Mouse (Mus musculus) embryonic facial prominence, embryonic 13.5 days (tissue): ENCODE data around the gene Lrcol1. TPM values are rescaled to one million over a fixed set of nuclear protein-coding genes. Genes with fewer than 3 reads are reported as not detected.

ENCODE experiments used
- ATAC-seq: fragments of 200-750 bp; cut with Nextera tagmentation; 2 replicates; pipeline ENCODE4 v1.8.0; 2017; ENCODE audit warnings: low read depth; ENCODE audit not compliant: insufficient number of reproducible peaks, insufficient read depth, low FRiP score, low TSS enrichment
- H3K27ac ChIP-seq: fragments of 300-500 bp; sonication (generic); 2 replicates; pipeline ENCODE4 v1.5.1; 2015; ENCODE audit warnings: moderate library complexity, mild to moderate bottlenecking, inconsistent platforms
- H3K27me3 ChIP-seq: fragments of 300-500 bp; sonication (generic); 2 replicates; pipeline ENCODE4 v1.6.1; 2015; ENCODE audit warnings: mild to moderate bottlenecking, inconsistent platforms
- H3K36me3 ChIP-seq: fragments of 300-500 bp; sonication (generic); 2 replicates; pipeline ENCODE4 v1.6.1; 2015; ENCODE audit warnings: mild to moderate bottlenecking, inconsistent platforms
- H3K4me1 ChIP-seq: fragments of 300-500 bp; sonication (generic); 2 replicates; pipeline ENCODE4 v1.6.1; 2015; ENCODE audit warnings: inconsistent platforms
- H3K4me2 ChIP-seq: fragments of 300-500 bp; sonication (generic); 2 replicates; pipeline ENCODE4 v1.6.1; 2015; ENCODE audit warnings: moderate library complexity, mild to moderate bottlenecking, inconsistent platforms
- H3K4me3 ChIP-seq: fragments of 300-500 bp; sonication (generic); 2 replicates; pipeline ENCODE4 v1.5.1; 2015; ENCODE audit warnings: mild to moderate bottlenecking, inconsistent platforms
- H3K9ac ChIP-seq: fragments of 300-500 bp; sonication (generic); 2 replicates; pipeline ENCODE4 v1.6.1; 2015; ENCODE audit warnings: mild to moderate bottlenecking, inconsistent platforms
- H3K9me3 ChIP-seq: fragments of 300-500 bp; sonication (generic); 2 replicates; pipeline ENCODE4 v1.6.1; 2016; ENCODE audit warnings: inconsistent platforms
- WGBS: fragments of 180-500 bp; shearing (Covaris S2); methylation state at CpG from one replicate; pipeline ENCODE4 v1.1.7; 2015; ENCODE audit warnings: mixed read lengths; 5-methylcytosine and 5-hydroxymethylcytosine counted together
- polyA plus RNA-seq: library from polyadenylated mRNA; unstranded; fragments of >200 nt; fragmentation: Nextera tagmentation; extraction: Ambion mirVana; gene quantifications from 2 replicates; pipeline ENCODE4 v1.2.1, GENCODE M21; 2015

Gene Lrcol1
- polyA plus RNA-seq, 1 experiment from 2014 or later: not detected

GRCm38 (mm10) chr5:110386371-110387330 lies 42.1 kb downstream of the Lrcol1 start:
- under 1% methylated on average over 90 of the region's 90 CpGs for WGBS
- Histone ChIP-seq H3K27me3 (no peaks in the 10 kb centered on the region), H3K9ac (peak overlapping the region; percentile 82), H3K4me3 (peak overlapping the region; percentile 74), H3K27ac (peak overlapping the region; percentile 48), H3K9me3 (no peaks in the 10 kb centered on the region), H3K4me2 (peak overlapping the region; percentile 71), H3K36me3 (0 out of 2 replicates have a peak, but pooled peaks cover 4% of the 10 kb centered on the region), H3K4me1 (peaks cover 28% of the 10 kb centered on the region)
- ATAC-seq: peak; percentile 83

- H3K4me3 ChIP-seq: peak overlapping the region; percentile 74
- H3K9ac ChIP-seq: peak overlapping the region; percentile 82
- H3K4me1 ChIP-seq: peaks cover 28% of the 10 kb centered on the region
- H3K27ac ChIP-seq: peak overlapping the region; percentile 18
- no peak for ATAC-seq
- H3K9me3 ChIP-seq: no peaks in the 10 kb centered on the region
- 11% methylated on average over 8 of the region's 8 CpGs for WGBS
- no peaks in the 10 kb centered on the region for H3K27me3 ChIP-seq
- H3K36me3 ChIP-seq: no peaks in the 10 kb centered on the region
- peak overlapping the region; percentile 71 for H3K4me2 ChIP-seq
Observed at GRCm38 (mm10) chr5:110387332-110387731, 42.8 kb downstream of the Lrcol1 start.

GRCm38 (mm10) chr5:110390631-110391030 lies 46.1 kb downstream of the Lrcol1 start:
- H3K27me3 ChIP-seq: no peaks in the 10 kb centered on the region
- 0 out of 2 replicates have a peak, but pooled peaks cover 2% of the 10 kb centered on the region for H3K36me3 ChIP-seq
- H3K4me3 ChIP-seq: no peak overlapping the region
- H3K4me1 ChIP-seq: peaks cover 18% of the 10 kb centered on the region
- no peaks in the 10 kb centered on the region for H3K9me3 ChIP-seq
- no peak overlapping the region for H3K27ac ChIP-seq
- H3K9ac ChIP-seq: no peak overlapping the region
- ATAC-seq: no peak
- H3K4me2 ChIP-seq: no peak overlapping the region
- 83% methylated on average over 4 of the region's 4 CpGs for WGBS

- WGBS: 75% methylated on average over 5 of the region's 5 CpGs
- Histone ChIP-seq H3K4me3 (no peak overlapping the region), H3K36me3 (0 out of 2 replicates have a peak, but pooled peaks cover 11% of the 10 kb centered on the region), H3K9ac (no peak overlapping the region; the same call in 1 of the 2 replicates), H3K27ac (no peak overlapping the region), H3K9me3 (no peaks in the 10 kb centered on the region), H3K4me1 (peaks cover 4% of the 10 kb centered on the region), H3K27me3 (no peaks in the 10 kb centered on the region), H3K4me2 (no peak overlapping the region)
- ATAC-seq: no peak
Observed at GRCm38 (mm10) chr5:110392727-110393126, 48.2 kb downstream of the Lrcol1 start.

GRCm38 (mm10) chr5:110395006-110395661 lies 50.6 kb downstream of the Lrcol1 start:
- WGBS: 84% methylated on average over 5 of the region's 5 CpGs
- no peak overlapping the region for H3K9ac ChIP-seq
- ATAC-seq: no peak

GRCm38 (mm10) chr5:110401101-110401500 lies 56.6 kb downstream of the Lrcol1 start:
- Histone ChIP-seq H3K4me3 (no peak overlapping the region), H3K36me3 (0 out of 2 replicates have a peak, but pooled peaks cover 8% of the 10 kb centered on the region), H3K4me1 (no peaks in the 10 kb centered on the region), H3K4me2 (no peak overlapping the region), H3K9me3 (no peaks in the 10 kb centered on the region), H3K27ac (no peak overlapping the region), H3K27me3 (no peaks in the 10 kb centered on the region), H3K9ac (no peak overlapping the region)
- no peak for ATAC-seq
- WGBS: 88% methylated on average over 8 of the region's 8 CpGs

More at GRCm38 (mm10) chr5:110395006-110395661, 50.6 kb downstream of the Lrcol1 start:
- Histone ChIP-seq H3K4me1 (peaks cover 3% of the 10 kb centered on the region; the same call in 1 of the 2 replicates), H3K4me3 (no peak overlapping the region), H3K27me3 (no peaks in the 10 kb centered on the region), H3K4me2 (no peak overlapping the region), H3K36me3 (0 out of 2 replicates have a peak, but pooled peaks cover 11% of the 10 kb centered on the region), H3K9me3 (no peaks in the 10 kb centered on the region), H3K27ac (no peak overlapping the region)

- Histone ChIP-seq H3K36me3 (0 out of 2 replicates have a peak, but pooled peaks cover 4% of the 10 kb centered on the region), H3K4me3 (no peak overlapping the region), H3K9ac (no peak overlapping the region), H3K4me2 (no peak overlapping the region), H3K9me3 (no peaks in the 10 kb centered on the region), H3K4me1 (no peaks in the 10 kb centered on the region), H3K27ac (no peak overlapping the region), H3K27me3 (no peaks in the 10 kb centered on the region)
- ATAC-seq: no peak
- WGBS: 90% methylated on average over 2 of the region's 2 CpGs
Observed at GRCm38 (mm10) chr5:110402557-110402956, 58.0 kb downstream of the Lrcol1 start.

- Histone ChIP-seq H3K27ac (no peak overlapping the region), H3K9me3 (no peaks in the 10 kb centered on the region), H3K4me3 (no peak overlapping the region), H3K9ac (no peak overlapping the region), H3K4me2 (no peak overlapping the region), H3K4me1 (no peaks in the 10 kb centered on the region), H3K27me3 (no peaks in the 10 kb centered on the region), H3K36me3 (0 out of 2 replicates have a peak, but pooled peaks cover 4% of the 10 kb centered on the region)
- 74% methylated on average over 3 of the region's 3 CpGs for WGBS
- no peak for ATAC-seq
Observed at GRCm38 (mm10) chr5:110403931-110404330, 59.4 kb downstream of the Lrcol1 start.

Other genes starting within 250 kb of the Lrcol1 start
- gene Plcxd1, start 244.8 kb upstream of the Lrcol1 start, polyA plus RNA-seq: 1.9 and 2.7 TPM in 2 replicates
- 32.0 and 42.1 TPM in 2 replicates for gene Gtpbp6, start 236.5 kb upstream of the Lrcol1 start, polyA plus RNA-seq
- 6.5 and 6.7 TPM in 2 replicates for gene Zfp605, start 234.6 kb upstream of the Lrcol1 start, polyA plus RNA-seq
- 36.6 and 38.1 TPM in 2 replicates for gene Chfr, start 208.9 kb upstream of the Lrcol1 start, polyA plus RNA-seq
- 25.3 and 25.4 TPM in 2 replicates for gene Golga3, start 168.0 kb upstream of the Lrcol1 start, polyA plus RNA-seq
- gene Ankle2, start 113.7 kb upstream of the Lrcol1 start, polyA plus RNA-seq: 29.4 and 30.0 TPM in 2 replicates
- 65.6 and 67.2 TPM in 2 replicates for gene Pgam5, start 74.8 kb upstream of the Lrcol1 start, polyA plus RNA-seq
- gene Pxmp2, start 58.5 kb upstream of the Lrcol1 start, polyA plus RNA-seq: 8.1 and 11.0 TPM in 2 replicates
- 32.6 and 35.5 TPM in 2 replicates for gene Pole, start 58.4 kb upstream of the Lrcol1 start, polyA plus RNA-seq
- 2.6 and 3.1 TPM in 2 replicates for gene P2rx2, start 1.5 kb upstream of the Lrcol1 start, polyA plus RNA-seq
- gene Fbrsl1, start 103.8 kb downstream of the Lrcol1 start, polyA plus RNA-seq: 14.8 and 15.5 TPM in 2 replicates
- 0.73 and 1.0 TPM in 2 replicates for gene Galnt9, start 199.6 kb downstream of the Lrcol1 start, polyA plus RNA-seq